Mouse (Mus musculus) C2C12 (cell line): ENCODE results near the gene Spag16. TPM values are rescaled to one million over a fixed set of nuclear protein-coding genes. Genes with fewer than 3 reads are reported as not detected.

Experiments used
- H3K27me3 ChIP-seq: one replicate; pipeline ENCODE4 v1.6.1; 2011; ENCODE audit not compliant: control insufficient read depth, insufficient read depth, insufficient read length
- H3K36me3 ChIP-seq: one replicate; pipeline ENCODE4 v1.6.1; 2011; ENCODE audit not compliant: control insufficient read depth, insufficient read depth
- H3K4me3 ChIP-seq: one replicate; pipeline ENCODE4 v1.5.1; 2011; ENCODE audit warnings: mild to moderate bottlenecking, control low read depth; ENCODE audit not compliant: poor library complexity, insufficient read depth, severe bottlenecking
- H3K79me2 ChIP-seq: one replicate; pipeline ENCODE4 v1.6.1; 2011; ENCODE audit not compliant: control insufficient read depth, insufficient read depth
- H3K79me3 ChIP-seq: one replicate; pipeline ENCODE4 v1.6.1; 2011; ENCODE audit warnings: low read depth, control low read depth
- H3ac ChIP-seq: one replicate; pipeline ENCODE3; 2011; ENCODE audit warnings: low read depth; ENCODE audit not compliant: control insufficient read depth, insufficient read length
- CEBPB ChIP-seq: IDR thresholded peaks from one replicate; pipeline ENCODE4 v1.6.1; 2011; ENCODE audit warnings: low read depth, mild to moderate bottlenecking, control low read depth, moderate library complexity
- CTCF ChIP-seq: IDR thresholded peaks from one replicate; pipeline ENCODE4 v1.5.1; 2011; ENCODE audit not compliant: control insufficient read depth, insufficient read depth, insufficient read length
- FOSL1 ChIP-seq: IDR thresholded peaks from one replicate; pipeline ENCODE4 v1.8.0; 2011; ENCODE audit warnings: mild to moderate bottlenecking, low read length; ENCODE audit not compliant: poor library complexity, insufficient read depth, severe bottlenecking
- MAX ChIP-seq: IDR thresholded peaks from one replicate; pipeline ENCODE4 v1.6.1; 2011; ENCODE audit warnings: mild to moderate bottlenecking, control low read depth
- MYOD1 ChIP-seq: IDR thresholded peaks from one replicate; pipeline ENCODE4 v1.6.1; 2011; ENCODE audit warnings: low read depth; ENCODE audit not compliant: control insufficient read depth, insufficient read length
- MYOG ChIP-seq: IDR thresholded peaks from one replicate; pipeline ENCODE4 v1.6.1; 2011; ENCODE audit not compliant: control insufficient read depth, insufficient read length; ENCODE audit errors: extremely low read depth
- USF1 ChIP-seq: IDR thresholded peaks from one replicate; pipeline ENCODE4 v1.6.1; 2011; ENCODE audit warnings: low read depth, mild to moderate bottlenecking, control low read depth, moderate library complexity
- polyA plus RNA-seq: library from polyadenylated mRNA; unstranded; fragments of >200 nt; fragmentation: generic; extraction: Trizol; gene quantifications from one replicate; pipeline ENCODE4 v1.2.1, GENCODE M21; 2012; ENCODE audit warnings: missing spikeins

The Spag16 gene
- polyA plus RNA-seq, 1 experiment: not detected

DNA sequence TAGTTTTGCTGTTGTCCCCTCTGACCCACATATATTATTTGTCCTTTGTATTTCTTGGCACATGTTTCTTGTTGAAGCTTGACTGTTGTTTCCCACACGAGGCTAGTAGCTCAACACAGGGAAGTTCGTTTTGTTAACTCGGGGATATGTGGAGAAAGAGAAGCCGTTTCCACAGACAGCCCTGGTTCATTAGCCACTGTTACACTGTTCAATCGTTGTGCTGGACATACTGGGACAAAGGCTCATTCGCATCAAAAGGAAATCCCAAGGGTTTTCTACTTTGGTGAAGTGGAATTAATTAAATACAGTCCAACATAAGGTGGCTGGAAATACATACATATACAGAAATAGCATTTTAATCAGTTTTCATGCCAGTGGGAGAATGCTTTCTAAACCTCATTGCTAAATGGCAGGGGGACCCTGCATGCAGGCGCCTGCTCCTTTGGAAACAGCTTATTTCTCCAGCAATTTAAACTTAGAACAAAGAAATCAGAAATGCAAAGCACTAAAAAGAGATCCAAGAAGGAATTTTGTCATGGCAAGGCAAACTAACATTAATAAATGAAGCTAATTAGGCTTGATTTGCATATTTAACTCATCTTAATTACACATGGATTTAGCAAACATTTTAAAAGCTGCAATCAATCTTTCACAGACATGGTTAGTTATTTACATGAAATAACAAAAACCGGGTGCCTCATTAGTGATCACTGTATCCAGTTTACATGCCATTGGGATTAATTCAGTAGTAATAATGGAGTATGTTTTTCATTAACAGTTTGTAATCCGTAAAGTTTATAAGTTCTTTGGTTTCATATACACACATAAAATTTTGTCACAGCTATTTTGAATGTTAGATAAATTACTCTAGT is 615.7 kb downstream of the Spag16 start:
- no peaks in the 10 kb centered on the region for H3K79me3 ChIP-seq
- no peak overlapping the region for H3ac ChIP-seq
- no peak for TF ChIP-seq USF1
- no peak for TF ChIP-seq CEBPB
- TF ChIP-seq FOSL1: no peak
- TF ChIP-seq MYOG: no peak
- TF ChIP-seq MYOD1: no peak
- no peak for TF ChIP-seq MAX
- TF ChIP-seq CTCF: no peak
- no peaks in the 10 kb centered on the region for H3K27me3 ChIP-seq
- H3K36me3 ChIP-seq: no peaks in the 10 kb centered on the region
- no peak overlapping the region for H3K4me3 ChIP-seq
- no peaks in the 10 kb centered on the region for H3K79me2 ChIP-seq

DNA sequence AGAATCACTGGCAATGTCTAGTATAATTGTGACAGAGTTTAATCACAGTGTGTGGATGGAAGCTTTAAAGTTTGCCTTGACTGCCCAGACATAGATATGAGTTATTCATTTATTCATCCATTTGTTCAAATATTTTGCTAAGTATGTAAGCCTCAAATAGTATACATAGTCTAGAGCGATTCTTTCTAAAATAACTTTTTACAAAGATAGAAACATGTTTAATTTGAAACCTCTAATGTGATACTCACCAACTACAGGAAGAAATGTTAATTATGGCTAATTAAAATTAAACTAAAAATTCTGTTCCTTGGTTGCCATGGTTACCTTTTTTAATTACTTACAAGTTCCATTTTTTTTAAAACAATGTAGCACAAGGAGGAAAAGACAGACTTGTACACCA is 653.1 kb downstream of the Spag16 start:
- Histone ChIP-seq H3K79me3 (no peaks in the 10 kb centered on the region), H3K79me2 (no peaks in the 10 kb centered on the region), H3K36me3 (no peaks in the 10 kb centered on the region), H3ac (no peak overlapping the region), H3K27me3 (no peaks in the 10 kb centered on the region), H3K4me3 (no peak overlapping the region)
- TF ChIP-seq MYOG (no peak), FOSL1 (no peak), CEBPB (no peak), MYOD1 (no peak), USF1 (no peak), MAX (no peak), CTCF (no peak)

DNA sequence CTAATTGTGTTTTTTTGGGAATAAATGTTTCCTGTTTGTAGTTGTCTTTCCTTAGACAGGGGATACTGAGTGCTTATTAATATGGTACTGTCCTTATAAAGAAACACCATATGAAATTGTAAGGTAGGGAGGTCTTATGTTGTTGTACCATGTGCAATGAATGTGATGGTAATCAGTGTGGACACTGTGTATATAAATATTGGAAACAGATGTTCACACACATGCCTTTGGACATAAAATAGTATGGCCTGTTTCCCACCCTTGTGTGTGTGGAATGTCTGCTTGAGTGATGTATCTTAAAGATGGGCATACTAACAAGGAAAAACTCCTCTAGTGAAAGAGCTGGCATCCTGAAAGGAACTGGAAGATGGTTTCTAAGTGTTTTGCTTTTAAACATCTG is 692.1 kb downstream of the Spag16 start:
- Histone ChIP-seq H3K27me3 (no peaks in the 10 kb centered on the region), H3K79me3 (no peaks in the 10 kb centered on the region), H3K79me2 (no peaks in the 10 kb centered on the region), H3K36me3 (no peaks in the 10 kb centered on the region), H3K4me3 (no peak overlapping the region), H3ac (no peak overlapping the region)
- TF ChIP-seq MYOG (no peak), MYOD1 (no peak), USF1 (no peak), MAX (no peak), FOSL1 (no peak), CTCF (no peak), CEBPB (no peak)

DNA sequence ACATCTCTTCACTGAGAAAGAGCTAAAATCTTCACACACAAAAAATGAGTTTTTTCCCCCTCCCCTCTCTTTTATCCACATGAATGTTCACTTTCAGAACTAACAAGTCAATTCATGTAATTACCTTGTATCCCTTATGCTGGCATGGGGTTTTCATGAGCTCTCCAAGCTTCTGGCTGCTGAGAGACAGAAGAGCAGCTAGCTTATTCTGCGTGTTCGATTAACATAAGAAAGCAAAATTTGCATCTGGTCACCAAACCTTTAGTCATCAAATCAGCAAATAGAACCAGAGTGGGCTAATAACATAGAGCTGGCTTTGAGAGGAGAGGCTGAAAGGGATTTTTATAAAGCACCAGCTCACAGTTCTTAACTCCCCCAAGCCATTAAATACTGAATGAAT is 700.4 kb downstream of the Spag16 start:
- TF ChIP-seq FOSL1: no peak
- no peak for TF ChIP-seq MYOD1
- no peak for TF ChIP-seq USF1
- TF ChIP-seq CEBPB: no peak
- TF ChIP-seq MAX: no peak
- H3K79me2 ChIP-seq: no peaks in the 10 kb centered on the region
- no peaks in the 10 kb centered on the region for H3K27me3 ChIP-seq
- H3K79me3 ChIP-seq: no peaks in the 10 kb centered on the region
- no peak overlapping the region for H3ac ChIP-seq
- no peaks in the 10 kb centered on the region for H3K36me3 ChIP-seq
- H3K4me3 ChIP-seq: no peak overlapping the region

DNA sequence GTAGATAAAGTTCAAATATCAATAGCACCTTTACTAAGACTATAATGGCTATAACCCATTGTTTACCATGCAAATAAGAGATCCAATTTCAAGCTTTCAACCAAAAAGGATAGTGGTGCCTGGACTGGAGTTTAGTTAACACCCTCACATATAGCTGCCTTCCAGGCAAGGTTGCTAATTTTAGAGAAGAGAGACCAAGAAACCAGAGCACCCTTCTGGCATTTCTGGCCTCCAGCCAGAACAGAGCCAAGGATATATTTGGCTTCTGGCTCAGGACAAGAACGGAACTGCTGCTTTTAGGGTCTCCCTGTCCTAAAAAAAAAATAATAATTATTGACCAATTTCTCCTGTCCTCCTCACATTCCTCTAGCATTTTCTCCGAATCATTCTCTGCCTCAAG is 703.0 kb downstream of the Spag16 start:
- no peak for TF ChIP-seq MAX
- Histone ChIP-seq H3K27me3 (no peaks in the 10 kb centered on the region), H3K79me2 (no peaks in the 10 kb centered on the region), H3K36me3 (no peaks in the 10 kb centered on the region), H3K79me3 (no peaks in the 10 kb centered on the region), H3ac (no peak overlapping the region), H3K4me3 (no peak overlapping the region)

DNA sequence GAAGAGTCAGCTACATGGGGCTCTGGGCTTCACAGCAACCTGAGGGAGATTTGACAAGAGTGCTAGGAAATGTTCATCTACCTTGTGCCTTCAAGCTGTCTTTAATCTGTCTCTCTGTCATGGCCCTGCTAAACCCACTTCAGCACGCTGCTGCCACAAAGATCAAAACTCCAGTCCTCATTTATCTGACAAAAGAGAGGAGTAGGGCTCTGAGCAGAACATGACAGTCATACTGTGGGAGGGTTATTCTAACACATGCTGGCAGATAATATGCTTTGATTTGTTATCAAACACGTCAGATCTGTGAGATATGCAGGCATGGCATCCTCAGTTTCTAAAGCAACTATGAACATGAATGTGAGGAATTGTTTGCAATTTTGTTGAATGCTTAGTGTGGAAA is 725.1 kb downstream of the Spag16 start:
- TF ChIP-seq CTCF: no peak
- TF ChIP-seq MYOD1: no peak
- no peak for TF ChIP-seq USF1
- TF ChIP-seq MAX: no peak
- TF ChIP-seq FOSL1: no peak
- TF ChIP-seq MYOG: no peak
- TF ChIP-seq CEBPB: no peak
- no peaks in the 10 kb centered on the region for H3K36me3 ChIP-seq
- H3K27me3 ChIP-seq: no peaks in the 10 kb centered on the region
- no peaks in the 10 kb centered on the region for H3K79me2 ChIP-seq
- no peak overlapping the region for H3ac ChIP-seq
- H3K79me3 ChIP-seq: no peaks in the 10 kb centered on the region
- no peak overlapping the region for H3K4me3 ChIP-seq
